Mouse (Mus musculus): Measurements from ENCODE around the gene Gm17402.

GRCm38 (mm10) chr3:67344599-67344998 lies 30.4 kb downstream of the Gm17402 start:
- TF ChIP-seq CTCF (IDR thresholded peaks at IDR 0.05; ENCODE audit: low read depth, low read length) (peak; percentile 59), GATA2 (IDR thresholded peaks at IDR 0.05; ENCODE audit: borderline replicate concordance, low read depth, low read length) (no peak)

All from G1E (cell line).